Mouse (Mus musculus) CH12.LX (cell line): ENCODE measurements at regions not wholly inside any gene's neighbourhood (a gene's known extent, or its start where the extent isn't known, plus 50 kb on each side); places are given as distances from the start of the nearest gene placed in this dataset.

Experiments used
- DNase-seq: peaks from one replicate; pipeline ENCODE4 v3.0.0-alpha.2; 2013; ENCODE audit errors: extremely low read depth
- H3K27ac ChIP-seq: 2 replicates; pipeline ENCODE4 v1.5.1; 2012; ENCODE audit warnings: low read depth, mild to moderate bottlenecking, control low read depth, moderate library complexity; ENCODE audit not compliant: insufficient read depth
- H3K27me3 ChIP-seq: replicated peaks from 2 replicates; pipeline ENCODE3; 2012; ENCODE audit warnings: inconsistent platforms
- H3K36me3 ChIP-seq, 2 experiments: replicated peaks in 1 of 2; 2 replicates each; pipeline versions ENCODE3 to v1.6.1; 2012; ENCODE audit warnings: inconsistent platforms in 1 of 2, low read length in 1 of 2, mild to moderate bottlenecking in 1 of 2, mixed read lengths in 1 of 2, moderate library complexity in 1 of 2; ENCODE audit not compliant: control insufficient read depth in 1 of 2, insufficient read depth in 1 of 2
- H3K4me1 ChIP-seq, 2 experiments: 2 replicates each; pipeline ENCODE4 v1.6.1; 2012; ENCODE audit warnings: inconsistent platforms in 1 of 2, moderate library complexity in 1 of 2; ENCODE audit not compliant: insufficient read depth in 2 of 2, control insufficient read depth in 1 of 2
- H3K4me2 ChIP-seq: 2 replicates; pipeline ENCODE4 v1.6.1; 2012; ENCODE audit warnings: low read depth, mild to moderate bottlenecking, control low read depth; ENCODE audit not compliant: poor library complexity, insufficient read depth, severe bottlenecking
- H3K4me3 ChIP-seq, 3 experiments: fragments of 150-350 bp in 1 of 3; sonication (generic) in 1 of 3; replicated peaks in 1 of 3; 2 replicates each; pipeline versions ENCODE3 to v1.5.1; 2011 to 2012; ENCODE audit warnings: low read depth in 2 of 3, low read length in 2 of 3, mild to moderate bottlenecking in 2 of 3, moderate library complexity in 2 of 3, control low read depth in 1 of 3, improper control_type of control experiment in 1 of 3, inconsistent platforms in 1 of 3, mixed read lengths in 1 of 3; ENCODE audit not compliant: poor library complexity in 1 of 3
- H3K79me2 ChIP-seq: replicated peaks from 2 replicates; pipeline ENCODE4 v1.6.1; 2012; ENCODE audit warnings: mild to moderate bottlenecking, moderate library complexity; ENCODE audit not compliant: control insufficient read depth, poor library complexity, insufficient read depth, severe bottlenecking; ENCODE audit errors: extremely low read depth
- H3K9ac ChIP-seq: 2 replicates; pipeline ENCODE4 v1.6.1; 2012; ENCODE audit warnings: low read depth, mild to moderate bottlenecking, control low read depth, moderate library complexity; ENCODE audit not compliant: insufficient read depth
- H3K9me3 ChIP-seq: replicated peaks from 2 replicates; pipeline ENCODE3; 2012; ENCODE audit warnings: low read length, inconsistent platforms, mixed read lengths
- BHLHE40 ChIP-seq: IDR thresholded peaks from 2 replicates; pipeline ENCODE4 v1.6.1; 2011; ENCODE audit warnings: mild to moderate bottlenecking, low read depth, low read length, improper control_type of control experiment
- CHD2 ChIP-seq: IDR thresholded peaks from 2 replicates; pipeline ENCODE4 v1.6.1; 2011; ENCODE audit warnings: low read length, improper control_type of control experiment
- ELF1 ChIP-seq: IDR thresholded peaks from 2 replicates; pipeline ENCODE4 v1.6.1; 2014; ENCODE audit warnings: low read depth, mild to moderate bottlenecking, inconsistent platforms, low read length, improper control_type of control experiment
- HCFC1 ChIP-seq: IDR thresholded peaks from 2 replicates; pipeline ENCODE4 v1.6.1; 2012; ENCODE audit warnings: low read depth, mild to moderate bottlenecking, inconsistent platforms, low read length, improper control_type of control experiment
- MAFK ChIP-seq: IDR thresholded peaks from 2 replicates; pipeline ENCODE4 v1.6.1; 2011; ENCODE audit warnings: low read length, improper control_type of control experiment; ENCODE audit not compliant: insufficient replicate concordance
- MAX ChIP-seq: IDR thresholded peaks from 2 replicates; pipeline ENCODE4 v1.6.1; 2011; ENCODE audit warnings: low read length, improper control_type of control experiment
- MAZ ChIP-seq: IDR thresholded peaks from 2 replicates; pipeline ENCODE4 v1.6.1; 2012; ENCODE audit warnings: low read depth, mild to moderate bottlenecking, inconsistent platforms, low read length, improper control_type of control experiment, moderate library complexity
- PAX5 ChIP-seq: IDR thresholded peaks from 2 replicates; pipeline ENCODE4 v1.6.1; 2012; ENCODE audit warnings: low read length, inconsistent platforms, mixed read lengths
- POLR2A ChIP-seq: IDR thresholded peaks from 2 replicates; pipeline ENCODE4 v1.6.1; 2011; ENCODE audit warnings: low read depth, mild to moderate bottlenecking, improper control_type of control experiment, low read length
- POLR2AphosphoS2 ChIP-seq: IDR thresholded peaks from 2 replicates; pipeline ENCODE4 v1.6.1; 2011; ENCODE audit warnings: low read depth, low read length, improper control_type of control experiment
- RAD21 ChIP-seq: IDR thresholded peaks from 2 replicates; pipeline ENCODE4 v1.6.1; 2011; ENCODE audit warnings: low read depth, mild to moderate bottlenecking, low read length, improper control_type of control experiment, moderate library complexity
- SIN3A ChIP-seq: IDR thresholded peaks from 2 replicates; pipeline ENCODE4 v1.6.1; 2012; ENCODE audit warnings: low read length, improper control_type of control experiment, inconsistent platforms
- TCF12 ChIP-seq: IDR thresholded peaks from 2 replicates; pipeline ENCODE4 v1.6.1; 2014; ENCODE audit warnings: low read depth, mild to moderate bottlenecking, inconsistent platforms, low read length, improper control_type of control experiment
- UBTF ChIP-seq: IDR thresholded peaks from 2 replicates; pipeline ENCODE4 v1.6.1; 2012; ENCODE audit warnings: low read depth, mild to moderate bottlenecking, inconsistent platforms, low read length, improper control_type of control experiment, moderate library complexity
- USF1 ChIP-seq: IDR thresholded peaks from 2 replicates; pipeline ENCODE4 v1.6.1; 2014; ENCODE audit warnings: low read depth, mild to moderate bottlenecking, inconsistent platforms, low read length, improper control_type of control experiment
- USF2 ChIP-seq: conservative IDR thresholded peaks from 2 replicates; pipeline ENCODE4 v1.6.1; 2011; ENCODE audit warnings: low read depth, low read length, improper control_type of control experiment
- ZMIZ1 ChIP-seq: IDR thresholded peaks from 2 replicates; pipeline ENCODE4 v1.6.1; 2012; ENCODE audit warnings: low read depth, mild to moderate bottlenecking, inconsistent platforms, low read length, improper control_type of control experiment
- ZNF384 ChIP-seq: IDR thresholded peaks from 2 replicates; pipeline ENCODE4 v1.6.1; 2012; ENCODE audit warnings: low read depth, low read length, improper control_type of control experiment, inconsistent platforms
- dilution Hi-C: fragments of 300-500 bp; cut with MboI; formaldehyde crosslinking; loops from 2 replicates; pipeline ENCODE4 v1.14.3; 2020; ENCODE audit warnings: low sequenced_read_pairs; ENCODE audit not compliant: extremely low pct_unique_long_range_greater_than_20kb, extremely low pct_ligation_motif_present
- in situ Hi-C: fragments of 300-500 bp; cut with MboI; formaldehyde crosslinking; loops from 3 replicates; pipeline ENCODE4 v1.14.3; 2019; ENCODE audit warnings: low sequenced_read_pairs, low pct_ligation_motif_present, low pct_unique_long_range_greater_than_20kb, mixed read lengths

DNA sequence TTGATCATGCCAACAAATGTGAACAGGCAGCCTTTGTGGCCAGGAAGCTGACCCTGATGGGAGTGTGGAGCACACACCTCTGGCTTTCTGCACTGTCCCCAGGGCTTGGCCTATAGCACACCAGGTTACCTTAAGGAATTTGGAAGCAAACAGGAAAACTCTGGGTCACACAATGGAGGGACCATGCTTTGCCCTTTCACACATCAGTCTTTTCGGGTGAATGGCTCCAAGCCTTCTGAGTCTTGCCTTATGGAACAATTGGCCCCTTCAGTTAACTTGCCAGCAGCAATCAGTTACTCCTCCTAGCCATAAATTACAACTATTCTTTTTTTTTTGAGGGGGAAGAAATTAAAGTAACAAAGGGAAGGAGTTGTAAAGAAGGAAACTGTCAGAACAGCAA lies 134.6 kb upstream of the Lrig1 start:
- Histone ChIP-seq H3K4me3 (no peak overlapping the region), H3K4me2 (no peak overlapping the region), H3K36me3 (no peaks in the 10 kb centered on the region), H3K9me3 (no peaks in the 10 kb centered on the region), H3K4me1 (no peaks in the 10 kb centered on the region), H3K27ac (no peak overlapping the region), H3K9ac (no peak overlapping the region), H3K79me2 (no peaks in the 10 kb centered on the region), H3K27me3 (peaks cover 3% of the 10 kb centered on the region)
- in situ Hi-C loops (no loop called here), dilution Hi-C loops (no loop called here)
- no peak for DNase-seq
- TF ChIP-seq USF2 (no peak), UBTF (no peak), ZNF384 (no peak), SIN3A (no peak), BHLHE40 (no peak)
- TF ChIP-seq, all 38 proteins: peak for 0

DNA sequence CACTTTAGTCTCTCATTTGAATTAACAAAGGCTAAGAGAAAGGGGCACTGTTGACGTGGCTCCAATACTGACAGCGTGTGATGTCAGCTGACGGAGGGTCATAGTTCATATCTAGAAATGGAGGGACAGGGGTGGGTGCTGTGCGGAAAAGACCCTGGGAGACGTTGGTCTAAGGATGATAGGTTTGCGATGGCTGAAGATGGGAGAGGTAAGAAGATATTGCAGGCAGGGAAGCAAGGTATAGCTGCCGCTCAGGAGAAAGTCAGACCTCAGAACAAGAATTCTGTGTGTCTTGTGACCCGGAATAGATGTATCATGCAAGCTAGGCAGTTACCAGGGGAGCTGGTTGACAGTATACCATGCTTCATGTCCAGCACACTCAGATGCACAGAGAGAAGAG lies 130.8 kb upstream of the Lrig1 start:
- H3K4me1 ChIP-seq: no peaks in the 10 kb centered on the region

DNA sequence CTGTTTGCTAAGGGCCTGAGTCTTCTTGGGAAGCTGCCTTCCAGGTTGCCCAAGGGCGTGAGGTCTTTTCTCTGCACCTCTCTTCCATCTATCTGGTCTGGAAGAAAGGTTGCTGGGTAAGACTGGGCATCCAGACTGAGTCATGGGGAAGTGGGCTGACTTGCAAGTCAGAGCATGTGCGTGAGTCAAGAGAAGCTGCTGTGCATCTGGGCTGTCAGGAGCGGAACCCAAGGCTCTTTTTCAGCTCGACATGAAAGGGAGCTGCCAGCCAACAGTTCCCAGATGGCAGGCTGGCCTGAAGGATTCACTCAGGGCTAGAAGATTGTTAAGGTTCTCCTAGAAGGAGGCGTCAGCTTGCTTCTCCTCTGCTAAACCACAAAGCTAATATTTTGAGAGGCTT lies 129.3 kb upstream of the Lrig1 start:
- Histone ChIP-seq H3K4me2 (no peak overlapping the region), H3K79me2 (no peaks in the 10 kb centered on the region), H3K4me1 (no peaks in the 10 kb centered on the region), H3K27ac (no peak overlapping the region), H3K36me3 (no peaks in the 10 kb centered on the region), H3K9ac (no peak overlapping the region), H3K4me3 (no peak overlapping the region), H3K9me3 (no peaks in the 10 kb centered on the region), H3K27me3 (no peaks in the 10 kb centered on the region)
- dilution Hi-C loops: no loop called here
- TF ChIP-seq MAX (no peak), PAX5 (no peak), SIN3A (no peak), MAFK (no peak), USF2 (no peak), UBTF (no peak), TCF12 (no peak), USF1 (no peak), HCFC1 (no peak), MAZ (no peak), ZMIZ1 (no peak), POLR2A (no peak), RAD21 (no peak), ZNF384 (no peak), BHLHE40 (no peak), POLR2AphosphoS2 (no peak)
- no peak for DNase-seq
- in situ Hi-C loops: no loop called here

More for the DNA sequence above, 130.8 kb upstream of the Lrig1 start:
- dilution Hi-C loops (no loop called here), in situ Hi-C loops (no loop called here)
- H3K27ac ChIP-seq: no peak overlapping the region
- no peak overlapping the region for H3K4me3 ChIP-seq
- no peaks in the 10 kb centered on the region for H3K27me3 ChIP-seq
- H3K4me2 ChIP-seq: no peak overlapping the region
- H3K9ac ChIP-seq: no peak overlapping the region
- no peak for DNase-seq
- no peaks in the 10 kb centered on the region for H3K79me2 ChIP-seq
- TF ChIP-seq CHD2: no peak
- TF ChIP-seq MAFK: no peak
- TF ChIP-seq UBTF: no peak
- TF ChIP-seq ELF1: no peak
- TF ChIP-seq TCF12: no peak
- no peak for TF ChIP-seq MAZ
- TF ChIP-seq, all 38 proteins: peak for 0
- H3K9me3 ChIP-seq: no peaks in the 10 kb centered on the region
- H3K36me3 ChIP-seq: no peaks in the 10 kb centered on the region
